8 mouse cellular contexts compared by ENCODE assay signal in genomic region chr10:78413152-78413520, GRCm38 (mm10). TPM values are rescaled to one million over a fixed set of nuclear protein-coding genes. Genes with fewer than 3 reads are reported as not detected.
A peak's percentile ranks its signal among the peaks of the same experiment; 100 is the strongest.
DNase-seq lines count a peak whose midpoint lies in the region; ATAC-seq and TF ChIP-seq lines count a peak whose summit lies in the region.

No protein-coding gene starts in this region.

- H3K36me3 ChIP-seq in heart, adult 2 months (ENCODE audit: control insufficient read depth, insufficient read depth, low read length), result no peaks in the 10 kb centered on the region
- H3K36me3 ChIP-seq in E14TG2a.4 (ENCODE audit: insufficient read depth, low read length), result peaks cover 34% of the 10 kb centered on the region

- H3K9ac ChIP-seq in heart, adult 2 months (ENCODE audit: low read depth, low read length), result 0 out of 2 replicates have a peak overlapping the region, but pooled peaks have one; percentile 18

- H3K4me3 ChIP-seq in heart, adult 2 months, result peak overlapping the region; percentile 94
- H3K4me3 ChIP-seq in E14TG2a.4 (replicated peaks; ENCODE audit: low read length), result peak overlapping the region; percentile 97

- peak overlapping the region; percentile 85 for H3K27ac ChIP-seq in heart, adult 2 months

- H3K79me2 ChIP-seq in heart, adult 2 months (replicated peaks; ENCODE audit: control insufficient read depth, insufficient read depth, low read length), result no peaks in the 10 kb centered on the region

- 36% methylated on average over 7 of the region's 7 CpGs for WGBS in heart, adult 2 months

- no peak for TF ChIP-seq POLR2A in heart, adult 2 months (IDR thresholded peaks at IDR 0.05; ENCODE audit: insufficient read depth, low read depth, low read length)

- ATAC-seq in granulocyte monocyte progenitor cell, adult 5-6 weeks (replicated peaks; ENCODE audit: poor library complexity, severe bottlenecking), result peak; percentile 1; the same call in 1 of the 2 replicates
- peak; percentile 1; the same call in 1 of the 2 replicates for ATAC-seq in megakaryocyte, adult 5-6 weeks (ENCODE audit: poor library complexity, severe bottlenecking)
- ATAC-seq in CD4-positive, CD25-positive, alpha-beta regulatory T cell, adult 4 months, result no peak

- no peak for TF ChIP-seq CTCF in heart, adult 2 months (IDR thresholded peaks at IDR 0.05)
- TF ChIP-seq CTCF in E14TG2a.4 (conservative IDR thresholded peaks at IDR 0.05; ENCODE audit: low read length), result no peak

- intact Hi-C loops in heart, adult 2 months (cut with DNase I), result loop anchor here (5.0 kb wide), 1 partner anchor 226 kb away; the partner anchor contains the start of gene Pwp2

- no peaks in the 10 kb centered on the region for H3K9me3 ChIP-seq in E14TG2a.4 (ENCODE audit: low read length)

- DNase-seq in heart, adult 2 months, result no peak
- no peak for DNase-seq in heart, postnatal 4 days
- no peak for DNase-seq in B cell, adult 2 months
- DNase-seq in frontal cortex, postnatal 10 days (ENCODE audit: low spot score in 2 of 2), result no peak

- no peaks in the 10 kb centered on the region for H3K27me3 ChIP-seq in heart, adult 2 months (ENCODE audit: control insufficient read depth, insufficient read depth, low read length)
- H3K27me3 ChIP-seq in E14TG2a.4 (ENCODE audit: insufficient read depth, low read length), result no peaks in the 10 kb centered on the region

- no peak for TF ChIP-seq EP300 in heart, adult 2 months (IDR thresholded peaks at IDR 0.05; ENCODE audit: insufficient read depth, low read depth, low read length)

- no peaks in the 10 kb centered on the region for H3K4me1 ChIP-seq in heart, adult 2 months (ENCODE audit: control insufficient read depth, insufficient read depth, low read length)
- peaks cover 51% of the 10 kb centered on the region for H3K4me1 ChIP-seq in E14TG2a.4 (replicated peaks; ENCODE audit: low read depth, low read length)

RNA-seq across cellular contexts. Expression of gene Rrp1, which starts 0.3 kb away (rescaled TPM):
- total RNA-seq in heart, adult 2 months (2021), result 10 to 100 TPM; 88.8 to 94.4 TPM
- polyA plus RNA-seq in heart, adult 2 months (2012; rRNA removed), result 51.3 and 91.5 TPM in 2 replicates
- 100 to 1,000 TPM; 132 to 138 TPM for total RNA-seq in heart, postnatal 4 days (2021)
- total RNA-seq in granulocyte monocyte progenitor cell, adult 5-6 weeks (2014; fragmentation: Nextera tagmentation), result 130 and 159 TPM in 2 replicates
- 404 and 430 TPM in 2 replicates for total RNA-seq in granulocyte monocyte progenitor cell, adult 5-6 weeks (2017)
- total RNA-seq in megakaryocyte, adult 5-6 weeks (2015), result 32.9 and 38.3 TPM in 2 replicates
- total RNA-seq in megakaryocyte, adult 5-6 weeks (2017), result 173 and 213 TPM in 2 replicates
- 100 to 1,000 TPM; 107 to 148 TPM for polyA plus RNA-seq in CD4-positive, CD25-positive, alpha-beta regulatory T cell, adult 4 months (2017; shearing (Covaris generic))

RNA-seq across cellular contexts. Expression of gene Cstb, which starts 12.3 kb away (rescaled TPM):
- total RNA-seq in heart, adult 2 months (2021), result 10 to 100 TPM; 23.0 to 25.1 TPM
- polyA plus RNA-seq in heart, adult 2 months (2012; rRNA removed), result 21.4 and 25.2 TPM in 2 replicates
- 10 to 100 TPM; 42.8 to 45.3 TPM for total RNA-seq in heart, postnatal 4 days (2021)
- total RNA-seq in granulocyte monocyte progenitor cell, adult 5-6 weeks (2014; fragmentation: Nextera tagmentation), result 72.8 and 118 TPM in 2 replicates
- 37.3 and 43.4 TPM in 2 replicates for total RNA-seq in granulocyte monocyte progenitor cell, adult 5-6 weeks (2017)
- total RNA-seq in megakaryocyte, adult 5-6 weeks (2015), result 122 and 148 TPM in 2 replicates
- 119 and 125 TPM in 2 replicates for total RNA-seq in megakaryocyte, adult 5-6 weeks (2017)
- polyA plus RNA-seq in CD4-positive, CD25-positive, alpha-beta regulatory T cell, adult 4 months (2017; shearing (Covaris generic)), result 100 to 1,000 TPM; 146 to 147 TPM

RNA-seq across cellular contexts. Expression of gene Pdxk, which starts 51.6 kb away (rescaled TPM):
- total RNA-seq in heart, adult 2 months (2021), result 10 to 100 TPM; 12.1 to 12.4 TPM
- 10.1 and 14.2 TPM in 2 replicates for polyA plus RNA-seq in heart, adult 2 months (2012; rRNA removed)
- 1 to 10 TPM; 6.8 to 8.5 TPM for total RNA-seq in heart, postnatal 4 days (2021)
- total RNA-seq in granulocyte monocyte progenitor cell, adult 5-6 weeks (2014; fragmentation: Nextera tagmentation), result 37.2 and 42.3 TPM in 2 replicates
- total RNA-seq in granulocyte monocyte progenitor cell, adult 5-6 weeks (2017), result 15.2 and 23.4 TPM in 2 replicates
- 21.7 and 23.0 TPM in 2 replicates for total RNA-seq in megakaryocyte, adult 5-6 weeks (2015)
- 16.5 and 19.6 TPM in 2 replicates for total RNA-seq in megakaryocyte, adult 5-6 weeks (2017)
- polyA plus RNA-seq in CD4-positive, CD25-positive, alpha-beta regulatory T cell, adult 4 months (2017; shearing (Covaris generic)), result 10 to 100 TPM in 1 of 2 experiments, 1 to 10 TPM in 1; 8.9 to 16.5 TPM
